Comparison of ENCODE assay signal across 17 mouse cellular contexts in genomic region chr4:89313461-89313860, GRCm38 (mm10). TPM values are rescaled to one million over a fixed set of nuclear protein-coding genes. Genes with fewer than 3 reads are reported as not detected.
A peak's percentile ranks its signal among the peaks of the same experiment; 100 is the strongest.
DNase-seq lines count a peak whose midpoint lies in the region; ATAC-seq lines count a peak whose summit lies in the region.
"Had no signal": no experiment of that assay in that cellular context is flagged by ENCODE, and none has a peak within 500 bp of the region (broad histone marks: within the 10 kb centered on the region; RNA-seq: fewer than 3 reads in every experiment).

No protein-coding gene starts in this region.

- H3K4me3 ChIP-seq in midbrain, embryonic 10.5 days = no peak overlapping the region
- no peak overlapping the region for H3K4me3 ChIP-seq in midbrain, embryonic 16.5 days (ENCODE audit: low read depth, low read length)
- H3K4me3 ChIP-seq in liver, embryonic 12.5 days = no peak overlapping the region
- H3K4me3 ChIP-seq: heart, embryonic 12.5 days; megakaryocyte, embryonic 14.5 days; neural tube, embryonic 12.5 days had no signal

- intact Hi-C loops in gastrocnemius, postnatal 14 days (cut with DNase I; ENCODE audit: low total_unique reads) = no loop called here

- no peaks in the 10 kb centered on the region for H3K36me3 ChIP-seq in midbrain, embryonic 10.5 days
- no peaks in the 10 kb centered on the region for H3K36me3 ChIP-seq in midbrain, embryonic 16.5 days (ENCODE audit: control insufficient read depth, insufficient read depth, low read length)
- H3K36me3 ChIP-seq in liver, embryonic 12.5 days = no peaks in the 10 kb centered on the region
- H3K36me3 ChIP-seq: heart, embryonic 12.5 days; neural tube, embryonic 12.5 days had no signal

- no peak overlapping the region for H3K9ac ChIP-seq in midbrain, embryonic 16.5 days (ENCODE audit: low read depth, low read length)
- no peak overlapping the region for H3K9ac ChIP-seq in liver, embryonic 12.5 days
- H3K9ac ChIP-seq: heart, embryonic 12.5 days; liver, embryonic 14.5 days; neural tube, embryonic 12.5 days had no signal

- ATAC-seq in midbrain, embryonic 16.5 days = no peak
- no peak for ATAC-seq in monocyte, adult 5-6 weeks (replicated peaks; ENCODE audit: insufficient number of reproducible peaks, low FRiP score, low TSS enrichment, poor library complexity, severe bottlenecking)
- ATAC-seq in liver, embryonic 12.5 days = no peak
- ATAC-seq: hindbrain, embryonic 16.5 days; Patski had no signal

- DNase-seq in gastrocnemius, postnatal 10 days = peak; percentile 15
- DNase-seq in gastrocnemius, postnatal 14 days = no peak
- DNase-seq in midbrain, embryonic 10.5 days (ENCODE audit: low spot score) = peak; percentile 56
- DNase-seq in ZHBTc4 (ENCODE audit: low read depth, low spot score) = peak; percentile 55
- peak; percentile 34 for DNase-seq in induced T-regulatory cell, adult 2 months (ENCODE audit: low read depth)
- DNase-seq: cerebellum, postnatal 14 days; right cerebral cortex, postnatal 25 days; thymus, postnatal 14 days had no signal

- peaks cover 65% of the 10 kb centered on the region for H3K27me3 ChIP-seq in midbrain, embryonic 10.5 days (ENCODE audit: low read depth, poor library complexity, severe bottlenecking)
- peaks cover 46% of the 10 kb centered on the region for H3K27me3 ChIP-seq in midbrain, embryonic 16.5 days (ENCODE audit: control insufficient read depth, insufficient read depth, low read depth, low read length)
- peaks cover 47% of the 10 kb centered on the region for H3K27me3 ChIP-seq in liver, embryonic 12.5 days (replicated peaks)
- H3K27me3 ChIP-seq: Patski had no signal

- no peaks in the 10 kb centered on the region for H3K9me3 ChIP-seq in midbrain, embryonic 10.5 days (replicated peaks)
- H3K9me3 ChIP-seq in midbrain, embryonic 16.5 days (replicated peaks; ENCODE audit: control insufficient read depth, low read length, poor library complexity, severe bottlenecking) = no peaks in the 10 kb centered on the region
- no peaks in the 10 kb centered on the region for H3K9me3 ChIP-seq in liver, embryonic 12.5 days (replicated peaks)
- H3K9me3 ChIP-seq: heart, embryonic 12.5 days; megakaryocyte, embryonic 14.5 days; neural tube, embryonic 12.5 days had no signal

- peaks cover 10% of the 10 kb centered on the region for H3K4me1 ChIP-seq in midbrain, embryonic 10.5 days
- peaks cover 6% of the 10 kb centered on the region; the same call in 1 of the 2 replicates for H3K4me1 ChIP-seq in midbrain, embryonic 16.5 days (ENCODE audit: control insufficient read depth, insufficient read depth, low read length)
- H3K4me1 ChIP-seq in liver, embryonic 12.5 days = peaks cover 14% of the 10 kb centered on the region
- H3K4me1 ChIP-seq: neural tube, embryonic 12.5 days had no signal

- 12% methylated on average over 13 of the region's 13 CpGs for WGBS in midbrain, embryonic 10.5 days
- 18% methylated on average over 13 of the region's 13 CpGs for WGBS in midbrain, embryonic 16.5 days
- 17% methylated on average over 13 of the region's 13 CpGs for WGBS in liver, embryonic 12.5 days (ENCODE audit: insufficient replicate concordance)

- no peak overlapping the region for H3K4me2 ChIP-seq in midbrain, embryonic 16.5 days (ENCODE audit: low read length)
- H3K4me2 ChIP-seq in liver, embryonic 12.5 days = no peak overlapping the region
- H3K4me2 ChIP-seq: heart, embryonic 12.5 days; neural tube, embryonic 12.5 days had no signal

- no peak overlapping the region for H3K27ac ChIP-seq in midbrain, embryonic 10.5 days (replicated peaks)
- no peak overlapping the region for H3K27ac ChIP-seq in midbrain, embryonic 16.5 days (ENCODE audit: low read length)
- H3K27ac ChIP-seq in liver, embryonic 12.5 days = no peak overlapping the region
- H3K27ac ChIP-seq: liver, embryonic 14.5 days; neural tube, embryonic 12.5 days had no signal

RNA-seq across cellular contexts. Expression of gene Cdkn2b, which starts 2.6 kb away (rescaled TPM):
- under 1 TPM; 0.16 to 0.50 TPM for total RNA-seq in gastrocnemius, postnatal 10 days (2021)
- total RNA-seq in gastrocnemius, postnatal 14 days (2021) = under 1 TPM; 0.16 to 0.35 TPM
- polyA plus RNA-seq in midbrain, embryonic 10.5 days (2016; fragmentation: Nextera tagmentation; extraction: Ambion mirVana) = 0.09 and 0.19 TPM in 2 replicates
- 0.70 and 0.87 TPM in 2 replicates for polyA plus RNA-seq in midbrain, embryonic 16.5 days (2015; fragmentation: Nextera tagmentation; extraction: Ambion mirVana)
- total RNA-seq in monocyte, adult 5-6 weeks (2017) = 0.49 TPM in 1 of 3 replicates, not detected in the others
- 0.16 and 0.25 TPM in 2 replicates for polyA plus RNA-seq in liver, embryonic 12.5 days (2016; fragmentation: Nextera tagmentation; extraction: Ambion mirVana)

RNA-seq across cellular contexts. Expression of gene Cdkn2a, which starts 19.0 kb away (rescaled TPM):
- under 1 TPM; 0.29 to 0.45 TPM for total RNA-seq in gastrocnemius, postnatal 10 days (2021)
- not detected for total RNA-seq in gastrocnemius, postnatal 14 days (2021)
- polyA plus RNA-seq in midbrain, embryonic 10.5 days (2016; fragmentation: Nextera tagmentation; extraction: Ambion mirVana) = not detected in 2 replicates
- polyA plus RNA-seq in midbrain, embryonic 16.5 days (2015; fragmentation: Nextera tagmentation; extraction: Ambion mirVana) = not detected in 2 replicates
- total RNA-seq in monocyte, adult 5-6 weeks (2017) = not detected in 3 replicates
- polyA plus RNA-seq in liver, embryonic 12.5 days (2016; fragmentation: Nextera tagmentation; extraction: Ambion mirVana) = not detected in 2 replicates
- polyA plus RNA-seq: heart, embryonic 12.5 days; hindbrain, embryonic 16.5 days; liver, embryonic 14.5 days; neural tube, embryonic 12.5 days had no signal
